Mouse (Mus musculus) limb, embryonic 11.5 days (tissue): ENCODE measurements at regions not wholly inside any gene's neighbourhood (a gene's known extent, or its start where the extent isn't known, plus 50 kb on each side); places are given as distances from the start of the nearest gene placed in this dataset.

Experiments used
- ATAC-seq: fragments of 200-750 bp; cut with Nextera tagmentation; 2 replicates; pipeline ENCODE4 v1.8.0; 2017; ENCODE audit warnings: low read depth; ENCODE audit not compliant: insufficient number of reproducible peaks, low FRiP score, low TSS enrichment
- DNase-seq: peaks from one replicate; pipeline ENCODE4 v3.0.0-alpha.2; 2015; ENCODE audit warnings: low spot score
- H3K27ac ChIP-seq: fragments of 300-500 bp; sonication (generic); replicated peaks from 2 replicates; pipeline ENCODE4 v1.5.1; 2014; ENCODE audit warnings: low read depth, mild to moderate bottlenecking, low read length
- H3K27me3 ChIP-seq: fragments of 300-500 bp; sonication (generic); 2 replicates; pipeline ENCODE4 v1.6.1; 2014; ENCODE audit warnings: mild to moderate bottlenecking, low read length, mixed read lengths; ENCODE audit not compliant: control insufficient read depth, insufficient read depth
- H3K36me3 ChIP-seq: fragments of 300-500 bp; sonication (generic); 2 replicates; pipeline ENCODE4 v1.6.1; 2014; ENCODE audit warnings: mild to moderate bottlenecking, low read length, moderate library complexity, mixed read lengths; ENCODE audit not compliant: control insufficient read depth, insufficient read depth
- H3K4me1 ChIP-seq: fragments of 300-500 bp; sonication (generic); 2 replicates; pipeline ENCODE4 v1.6.1; 2014; ENCODE audit warnings: low read length, mixed read lengths; ENCODE audit not compliant: control insufficient read depth, insufficient read depth
- H3K4me2 ChIP-seq: fragments of 300-500 bp; sonication (generic); 2 replicates; pipeline ENCODE4 v1.6.1; 2014; ENCODE audit warnings: low read depth, mild to moderate bottlenecking, moderate library complexity; ENCODE audit not compliant: severe bottlenecking
- H3K4me3 ChIP-seq: fragments of 300-500 bp; sonication (generic); 2 replicates; pipeline ENCODE4 v1.5.1; 2014; ENCODE audit warnings: low read depth, low read length
- H3K9ac ChIP-seq: fragments of 300-500 bp; sonication (generic); 2 replicates; pipeline ENCODE4 v1.6.1; 2014; ENCODE audit warnings: mild to moderate bottlenecking, low read length
- H3K9me3 ChIP-seq: fragments of 300-500 bp; sonication (generic); 2 replicates; pipeline ENCODE4 v1.6.1; 2016; ENCODE audit warnings: low read length; ENCODE audit not compliant: control insufficient read depth
- WGBS: fragments of 180-500 bp; shearing (Covaris S2); extraction: QIAGEN DNeasy Blood & Tissue Kit; methylation state at CpG from one replicate; pipeline ENCODE4 v1.1.7; 2014; 5-methylcytosine and 5-hydroxymethylcytosine counted together

GRCm38 (mm10) chr2:30525295-30525694 is 51.3 kb upstream of the Ier5l start:
- 0 out of 2 replicates have a peak, but pooled peaks cover 9% of the 10 kb centered on the region for H3K4me1 ChIP-seq
- no peak overlapping the region for H3K27ac ChIP-seq
- WGBS, result 10% methylated on average over 9 of the region's 9 CpGs
- no peak overlapping the region for H3K4me3 ChIP-seq
- no peaks in the 10 kb centered on the region for H3K36me3 ChIP-seq
- 0 out of 2 replicates have a peak overlapping the region, but pooled peaks have one; percentile 5 for H3K9ac ChIP-seq
- H3K9me3 ChIP-seq, result no peaks in the 10 kb centered on the region
- DNase-seq (no peak), ATAC-seq (no peak)
- no peak overlapping the region for H3K4me2 ChIP-seq
- H3K27me3 ChIP-seq, result no peaks in the 10 kb centered on the region

GRCm38 (mm10) chr2:30525831-30526230 is 51.8 kb upstream of the Ier5l start:
- Histone ChIP-seq H3K27ac (no peak overlapping the region), H3K4me3 (no peak overlapping the region), H3K4me2 (no peak overlapping the region), H3K36me3 (no peaks in the 10 kb centered on the region), H3K9ac (no peak overlapping the region), H3K27me3 (no peaks in the 10 kb centered on the region), H3K4me1 (0 out of 2 replicates have a peak, but pooled peaks cover 9% of the 10 kb centered on the region), H3K9me3 (no peaks in the 10 kb centered on the region)
- ATAC-seq (no peak), DNase-seq (no peak)
- WGBS, result 59% methylated on average over 3 of the region's 3 CpGs

- Histone ChIP-seq H3K4me3 (no peak overlapping the region), H3K27me3 (no peaks in the 10 kb centered on the region), H3K9ac (no peak overlapping the region), H3K27ac (no peak overlapping the region), H3K36me3 (no peaks in the 10 kb centered on the region), H3K9me3 (no peaks in the 10 kb centered on the region), H3K4me2 (no peak overlapping the region), H3K4me1 (0 out of 2 replicates have a peak, but pooled peaks cover 9% of the 10 kb centered on the region)
- DNase-seq, result no peak
- no peak for ATAC-seq
- 23% methylated on average over 4 of the region's 4 CpGs for WGBS
Measured at GRCm38 (mm10) chr2:30527495-30527894, 53.5 kb upstream of the Ier5l start.

GRCm38 (mm10) chr2:30532948-30533347 is 58.9 kb upstream of the Ier5l start:
- Histone ChIP-seq H3K4me2 (no peak overlapping the region), H3K27me3 (no peaks in the 10 kb centered on the region), H3K9ac (no peak overlapping the region), H3K4me1 (peaks cover 5% of the 10 kb centered on the region; the same call in 1 of the 2 replicates), H3K4me3 (no peak overlapping the region), H3K36me3 (no peaks in the 10 kb centered on the region), H3K27ac (no peak overlapping the region), H3K9me3 (no peaks in the 10 kb centered on the region)
- no peak for DNase-seq
- no peak for ATAC-seq

- H3K4me1 ChIP-seq, result peaks cover 5% of the 10 kb centered on the region; the same call in 1 of the 2 replicates
- ATAC-seq (no peak), DNase-seq (no peak)
- no peaks in the 10 kb centered on the region for H3K9me3 ChIP-seq
- no peak overlapping the region for H3K4me2 ChIP-seq
- no peaks in the 10 kb centered on the region for H3K27me3 ChIP-seq
- no peak overlapping the region for H3K4me3 ChIP-seq
- H3K36me3 ChIP-seq, result no peaks in the 10 kb centered on the region
- WGBS, result 91% methylated on average over 6 of the region's 6 CpGs
- H3K9ac ChIP-seq, result no peak overlapping the region
- no peak overlapping the region for H3K27ac ChIP-seq
Measured at GRCm38 (mm10) chr2:30533367-30533766, 59.3 kb upstream of the Ier5l start.

- Histone ChIP-seq H3K9ac (no peak overlapping the region), H3K9me3 (no peaks in the 10 kb centered on the region), H3K4me1 (peaks cover 5% of the 10 kb centered on the region; the same call in 1 of the 2 replicates), H3K36me3 (no peaks in the 10 kb centered on the region), H3K27me3 (no peaks in the 10 kb centered on the region), H3K4me2 (no peak overlapping the region), H3K27ac (no peak overlapping the region), H3K4me3 (no peak overlapping the region)
- DNase-seq (peak; percentile 31), ATAC-seq (no peak)
- WGBS, result 47% methylated on average over 10 of the region's 10 CpGs
Measured at GRCm38 (mm10) chr2:30534485-30534884, 60.4 kb upstream of the Cstad start.

GRCm38 (mm10) chr2:30539305-30539704 is 55.5 kb upstream of the Cstad start:
- H3K27me3 ChIP-seq, result no peaks in the 10 kb centered on the region
- H3K9me3 ChIP-seq, result no peaks in the 10 kb centered on the region
- no peak overlapping the region for H3K4me2 ChIP-seq
- H3K9ac ChIP-seq, result no peak overlapping the region
- WGBS, result 83% methylated on average over 1 of the region's 1 CpGs
- H3K4me3 ChIP-seq, result no peak overlapping the region
- H3K36me3 ChIP-seq, result no peaks in the 10 kb centered on the region
- no peak for DNase-seq
- no peak for ATAC-seq
- H3K27ac ChIP-seq, result no peak overlapping the region
- H3K4me1 ChIP-seq, result peaks cover 12% of the 10 kb centered on the region; the same call in 1 of the 2 replicates

GRCm38 (mm10) chr2:30541541-30541940 is 53.3 kb upstream of the Cstad start:
- H3K4me3 ChIP-seq, result no peak overlapping the region
- H3K4me1 ChIP-seq, result peaks cover 23% of the 10 kb centered on the region
- no peak overlapping the region for H3K4me2 ChIP-seq
- H3K9ac ChIP-seq, result peak overlapping the region; percentile 39; the same call in 1 of the 2 replicates
- H3K9me3 ChIP-seq, result no peaks in the 10 kb centered on the region
- DNase-seq, result no peak
- peak overlapping the region; percentile 72 for H3K27ac ChIP-seq
- ATAC-seq, result no peak
- no peaks in the 10 kb centered on the region for H3K36me3 ChIP-seq
- H3K27me3 ChIP-seq, result no peaks in the 10 kb centered on the region
- 25% methylated on average over 4 of the region's 4 CpGs for WGBS
